Mouse (Mus musculus) heart, postnatal 0 days (tissue): ENCODE measurements at regions not wholly inside any gene's neighbourhood (a gene's known extent, or its start where the extent isn't known, plus 50 kb on each side); places are given as distances from the start of the nearest gene placed in this dataset.

ENCODE experiments used
- CTCF ChIP-seq: IDR thresholded peaks from 2 replicates; pipeline ENCODE4 v1.5.1; 2016; ENCODE audit warnings: antibody characterized with exemption, control low read depth, low read depth
- EP300 ChIP-seq: IDR thresholded peaks from 2 replicates; pipeline ENCODE4 v1.6.1; 2016; ENCODE audit warnings: antibody characterized with exemption, low read depth

DNA sequence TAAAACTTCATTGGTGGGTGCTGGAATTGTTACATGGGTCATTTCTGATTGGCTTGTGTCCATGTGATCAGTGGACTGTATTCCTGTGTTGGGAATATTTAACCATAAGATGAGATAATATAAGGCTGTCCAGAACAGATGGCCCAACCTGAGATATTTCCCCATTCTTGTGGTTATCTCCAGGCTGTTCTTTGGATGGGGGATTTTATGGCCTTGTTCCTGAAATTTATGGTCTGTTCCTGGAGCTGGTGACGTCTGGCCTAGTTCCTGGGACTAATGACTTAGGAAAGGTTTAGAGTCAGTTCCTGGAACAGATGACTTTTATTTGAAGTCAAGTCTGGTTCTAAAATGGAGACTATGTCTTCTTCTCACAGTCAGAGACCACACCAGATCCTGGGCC, 64.8 kb upstream of the Adgra1 start:
- TF ChIP-seq CTCF: no peak
- TF ChIP-seq EP300: no peak
